Mouse (Mus musculus) megakaryocyte, embryonic 14.5 days (primary cell): Measurements from ENCODE around the gene Speer4d.
"Not testable (repeated sequence)": the region's sequence is repeated elsewhere in the genome, so short reads cannot be mapped to it uniquely, and the experiment has no call there.

Experiments used
- FLI1 ChIP-seq: IDR thresholded peaks from 2 replicates; pipeline ENCODE4 v1.6.1; 2012; ENCODE audit warnings: low read length, inconsistent platforms, mixed read lengths
- GATA1 ChIP-seq: IDR thresholded peaks from 3 replicates; pipeline ENCODE4 v1.6.1; 2012; ENCODE audit warnings: mixed read lengths, low read length, inconsistent platforms, borderline replicate concordance

- TF ChIP-seq GATA1, FLI1: not testable (repeated sequence)
Measured at GRCm38 (mm10) chr5:15601481-15601880, 17.4 kb upstream of the Speer4d start.
